Mouse (Mus musculus): Measurements from ENCODE around the gene Banp. TPM values are rescaled to one million over a fixed set of nuclear protein-coding genes. Genes with fewer than 3 reads are reported as not detected.

The Banp gene
- polyA plus RNA-seq, 1 experiment from 2014 or later, result 37.8 TPM

DNA sequence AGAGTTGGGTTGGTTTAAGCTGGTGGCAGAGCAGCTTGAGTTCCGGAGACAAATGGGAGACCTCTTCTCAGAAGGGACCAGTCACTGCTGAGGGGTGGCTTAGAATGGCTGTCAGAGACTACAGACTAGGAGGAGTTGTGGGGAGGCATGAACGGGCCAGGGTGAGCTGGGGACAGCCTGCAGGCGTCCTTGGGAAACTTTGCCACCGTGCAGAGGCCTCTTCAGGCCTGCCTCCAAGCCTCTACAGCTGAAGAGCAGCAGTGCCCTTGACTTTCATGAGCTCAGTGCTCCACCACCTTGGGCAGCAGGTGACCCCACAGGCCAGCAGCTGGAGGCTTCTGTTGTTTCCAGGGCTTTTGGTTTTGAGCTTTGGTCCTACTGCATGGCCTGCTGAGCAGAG lies 49.1 kb downstream of the Banp start:
- 95% methylated on average over 4 of the region's 4 CpGs for WGBS
- ATAC-seq (ENCODE audit: low FRiP score) (no peak), DNase-seq (ENCODE audit: low spot score) (no peak)
- H3K36me3 ChIP-seq (replicated peaks; ENCODE audit: control insufficient read depth, insufficient read depth), result peaks cover 66% of the 10 kb centered on the region
- no peaks in the 10 kb centered on the region for H3K9me3 ChIP-seq (ENCODE audit: control insufficient read depth, low read length)
- H3K4me3 ChIP-seq (replicated peaks; ENCODE audit: low read length), result no peak overlapping the region
- H3K27ac ChIP-seq, result no peak overlapping the region
- H3K9ac ChIP-seq, result no peak overlapping the region
- H3K4me2 ChIP-seq (replicated peaks), result no peak overlapping the region
- peaks cover 4% of the 10 kb centered on the region; the same call in 1 of the 2 replicates for H3K4me1 ChIP-seq (replicated peaks; ENCODE audit: control insufficient read depth, insufficient read depth, low read length)
- H3K27me3 ChIP-seq (ENCODE audit: control insufficient read depth, insufficient read depth, low read length), result no peaks in the 10 kb centered on the region

DNA sequence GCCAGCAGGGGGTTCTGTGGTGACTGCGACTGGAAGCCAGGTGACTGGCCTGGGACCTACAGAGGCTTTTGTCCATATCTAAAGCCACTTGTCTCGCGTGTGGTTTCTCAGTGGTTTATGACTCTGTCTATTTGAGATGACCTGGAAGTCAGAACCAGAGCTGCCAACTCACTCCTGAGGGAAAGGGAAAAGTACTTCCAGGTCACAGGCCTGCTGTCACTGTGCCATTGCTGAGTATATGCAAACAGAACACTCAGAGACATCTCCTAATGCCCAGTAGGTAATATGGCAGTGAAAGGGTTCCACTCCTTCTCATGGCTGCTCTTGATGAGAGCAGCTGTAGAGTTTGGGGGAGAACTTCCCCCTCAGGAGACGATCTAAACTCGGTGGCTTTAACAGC lies 49.7 kb downstream of the Banp start:
- H3K9ac ChIP-seq, result no peak overlapping the region
- ATAC-seq (ENCODE audit: low FRiP score), result no peak
- H3K4me3 ChIP-seq (replicated peaks; ENCODE audit: low read length), result no peak overlapping the region
- no peak for DNase-seq (ENCODE audit: low spot score)
- no peak overlapping the region for H3K4me2 ChIP-seq (replicated peaks)
- no peak overlapping the region for H3K27ac ChIP-seq
- H3K27me3 ChIP-seq (ENCODE audit: control insufficient read depth, insufficient read depth, low read length), result no peaks in the 10 kb centered on the region
- peaks cover 10% of the 10 kb centered on the region; the same call in 1 of the 2 replicates for H3K4me1 ChIP-seq (replicated peaks; ENCODE audit: control insufficient read depth, insufficient read depth, low read length)
- 95% methylated on average over 5 of the region's 5 CpGs for WGBS
- no peaks in the 10 kb centered on the region for H3K9me3 ChIP-seq (ENCODE audit: control insufficient read depth, low read length)
- H3K36me3 ChIP-seq (replicated peaks; ENCODE audit: control insufficient read depth, insufficient read depth), result peaks cover 67% of the 10 kb centered on the region

DNA sequence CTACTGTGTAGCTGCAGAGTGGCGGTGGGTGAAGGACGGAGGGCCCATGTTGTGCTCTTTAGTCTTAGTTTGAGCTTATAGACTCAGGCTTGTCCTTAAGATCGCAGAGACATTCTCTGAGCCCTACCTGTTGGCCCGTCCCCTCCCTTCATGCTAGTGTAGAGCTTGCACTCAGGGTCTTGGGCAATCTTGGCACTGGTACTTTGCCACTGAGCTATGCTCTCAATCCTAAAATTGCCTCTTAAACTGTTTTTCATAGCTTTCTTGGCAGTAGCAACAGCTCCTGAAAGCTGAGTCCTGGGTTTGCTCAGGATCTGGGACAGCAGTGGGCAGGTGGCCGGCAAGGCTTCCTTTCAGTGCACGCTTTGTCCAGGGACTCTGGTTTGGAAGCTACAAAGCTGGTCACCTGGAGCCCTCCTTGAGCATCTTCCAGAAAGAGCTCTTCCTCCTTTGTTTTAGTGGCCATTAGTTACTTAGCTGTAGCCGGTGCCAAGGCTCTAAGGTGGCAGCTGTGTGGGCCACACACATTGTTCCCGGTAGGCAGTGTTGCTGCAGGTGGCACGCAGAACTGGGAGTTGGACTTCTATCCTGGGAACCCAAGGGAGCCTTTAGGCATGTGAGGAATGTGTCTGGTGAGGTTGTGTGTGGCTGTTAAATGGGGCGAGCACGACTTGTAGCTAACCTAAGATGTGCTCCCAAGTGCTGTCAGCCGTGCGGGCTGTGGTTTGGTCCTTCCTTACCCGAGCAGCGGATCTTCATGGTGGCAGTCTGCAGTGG lies 52.0 kb downstream of the Banp start:
- Histone ChIP-seq H3K9me3 (ENCODE audit: control insufficient read depth, low read length) (no peaks in the 10 kb centered on the region), H3K27me3 (ENCODE audit: control insufficient read depth, insufficient read depth, low read length) (no peaks in the 10 kb centered on the region), H3K4me1 (replicated peaks; ENCODE audit: control insufficient read depth, insufficient read depth, low read length) (peaks cover 10% of the 10 kb centered on the region; the same call in 1 of the 2 replicates), H3K4me2 (replicated peaks) (no peak overlapping the region), H3K27ac (no peak overlapping the region), H3K36me3 (replicated peaks; ENCODE audit: control insufficient read depth, insufficient read depth) (peaks cover 66% of the 10 kb centered on the region), H3K9ac (no peak overlapping the region), H3K4me3 (replicated peaks; ENCODE audit: low read length) (no peak overlapping the region)
- DNase-seq (ENCODE audit: low spot score), result no peak
- ATAC-seq (ENCODE audit: low FRiP score), result no peak
- 88% methylated on average over 15 of the region's 15 CpGs for WGBS

DNA sequence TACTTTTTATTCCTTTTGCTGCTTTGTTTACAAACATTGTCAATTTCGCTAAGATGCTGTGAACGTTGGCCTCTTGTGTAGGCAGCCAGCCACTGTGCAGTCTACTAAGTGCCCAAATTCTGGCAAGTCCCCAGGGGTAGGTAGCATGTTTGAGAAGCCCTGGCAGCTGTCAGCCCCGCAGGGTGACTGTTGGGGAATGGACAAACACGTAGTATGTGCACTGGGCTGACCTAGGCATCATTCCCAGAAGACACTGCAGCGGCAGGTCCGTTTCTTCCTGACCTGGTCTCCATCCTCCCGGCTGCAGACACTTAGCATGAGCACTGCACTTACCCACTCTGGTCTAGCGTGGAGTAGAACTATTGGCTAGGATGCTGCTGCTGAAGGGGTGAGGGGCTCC lies 54.1 kb downstream of the Banp start:
- Histone ChIP-seq H3K4me1 (replicated peaks; ENCODE audit: control insufficient read depth, insufficient read depth, low read length) (peaks cover 10% of the 10 kb centered on the region; the same call in 1 of the 2 replicates), H3K4me3 (replicated peaks; ENCODE audit: low read length) (no peak overlapping the region), H3K4me2 (replicated peaks) (no peak overlapping the region), H3K9me3 (ENCODE audit: control insufficient read depth, low read length) (no peaks in the 10 kb centered on the region), H3K27me3 (ENCODE audit: control insufficient read depth, insufficient read depth, low read length) (no peaks in the 10 kb centered on the region), H3K9ac (no peak overlapping the region), H3K27ac (no peak overlapping the region), H3K36me3 (replicated peaks; ENCODE audit: control insufficient read depth, insufficient read depth) (peaks cover 69% of the 10 kb centered on the region)
- 77% methylated on average over 8 of the region's 8 CpGs for WGBS
- DNase-seq (ENCODE audit: low spot score), result no peak
- ATAC-seq (ENCODE audit: low FRiP score), result no peak

DNA sequence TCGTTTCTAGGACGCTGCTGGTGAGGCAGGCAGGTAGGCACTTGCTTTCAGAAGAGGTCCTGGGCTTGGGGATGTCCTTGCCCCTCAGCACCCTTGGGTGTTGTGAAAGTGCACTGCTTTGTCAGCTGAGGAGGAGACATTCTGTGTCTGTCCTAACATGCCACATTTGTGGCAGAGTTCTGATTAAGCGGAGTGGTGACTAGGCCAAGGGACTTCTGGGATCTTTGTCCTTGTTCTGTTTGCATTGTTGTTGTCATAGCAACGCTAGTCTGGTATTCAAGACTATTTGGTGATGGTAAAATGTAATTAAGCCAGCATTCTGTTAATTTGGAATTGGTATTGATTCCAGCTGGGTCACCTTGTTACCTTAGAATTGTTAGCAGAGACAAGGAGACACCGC lies 54.6 kb downstream of the Banp start:
- no peak overlapping the region for H3K27ac ChIP-seq
- no peaks in the 10 kb centered on the region for H3K27me3 ChIP-seq (ENCODE audit: control insufficient read depth, insufficient read depth, low read length)
- DNase-seq (ENCODE audit: low spot score) (no peak), ATAC-seq (ENCODE audit: low FRiP score) (no peak)
- H3K4me2 ChIP-seq (replicated peaks), result no peak overlapping the region
- peaks cover 68% of the 10 kb centered on the region for H3K36me3 ChIP-seq (replicated peaks; ENCODE audit: control insufficient read depth, insufficient read depth)
- 81% methylated on average over 5 of the region's 5 CpGs for WGBS
- no peaks in the 10 kb centered on the region for H3K9me3 ChIP-seq (ENCODE audit: control insufficient read depth, low read length)
- H3K4me3 ChIP-seq (replicated peaks; ENCODE audit: low read length), result no peak overlapping the region
- H3K9ac ChIP-seq, result no peak overlapping the region
- H3K4me1 ChIP-seq (replicated peaks; ENCODE audit: control insufficient read depth, insufficient read depth, low read length), result peaks cover 10% of the 10 kb centered on the region; the same call in 1 of the 2 replicates

DNA sequence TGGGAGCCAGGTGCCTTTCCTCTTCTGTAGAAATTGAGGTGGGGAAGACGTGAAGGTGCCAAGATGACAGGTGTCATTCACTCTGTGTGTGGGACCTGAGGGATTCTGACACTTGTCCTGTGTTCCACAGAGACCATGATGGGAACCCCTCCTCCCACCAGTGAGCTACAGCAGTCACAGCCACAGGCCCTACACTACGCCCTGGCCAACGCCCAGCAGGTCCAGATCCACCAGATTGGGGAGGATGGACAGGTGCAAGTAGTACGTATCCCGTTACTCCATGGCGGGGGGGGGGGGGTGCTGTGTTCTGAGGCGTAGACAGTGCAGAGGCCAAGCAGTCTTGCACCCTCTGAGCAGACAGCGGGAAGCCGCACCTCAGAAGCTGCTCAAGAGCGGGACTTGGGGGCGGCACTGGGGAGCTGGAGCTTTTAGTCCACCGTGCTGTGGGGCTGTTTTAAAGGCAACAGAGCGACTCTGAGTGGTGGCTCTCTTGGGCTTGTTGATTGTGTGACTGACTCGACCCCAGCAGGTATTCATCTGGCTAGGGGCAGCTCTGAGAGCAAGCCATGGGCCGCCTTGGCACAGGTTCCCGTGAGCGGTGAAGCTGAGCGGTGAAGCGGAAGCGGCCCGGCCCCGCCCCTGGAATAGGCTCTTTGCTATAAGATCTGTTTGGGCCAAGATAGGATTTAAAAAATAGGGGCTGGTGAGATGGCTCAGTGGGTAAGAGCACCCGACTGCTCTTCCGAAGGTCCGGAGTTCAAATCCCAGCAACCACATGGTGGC lies 56.1 kb downstream of the Banp start:
- 82% methylated on average over 25 of the region's 25 CpGs for WGBS
- no peak overlapping the region for H3K27ac ChIP-seq
- H3K36me3 ChIP-seq (replicated peaks; ENCODE audit: control insufficient read depth, insufficient read depth), result peaks cover 72% of the 10 kb centered on the region
- H3K9ac ChIP-seq, result no peak overlapping the region
- H3K4me3 ChIP-seq (replicated peaks; ENCODE audit: low read length), result no peak overlapping the region
- no peaks in the 10 kb centered on the region for H3K9me3 ChIP-seq (ENCODE audit: control insufficient read depth, low read length)
- no peaks in the 10 kb centered on the region for H3K27me3 ChIP-seq (ENCODE audit: control insufficient read depth, insufficient read depth, low read length)
- H3K4me1 ChIP-seq (replicated peaks; ENCODE audit: control insufficient read depth, insufficient read depth, low read length), result peaks cover 10% of the 10 kb centered on the region; the same call in 1 of the 2 replicates
- no peak overlapping the region for H3K4me2 ChIP-seq (replicated peaks)
- no peak for DNase-seq (ENCODE audit: low spot score)
- no peak; the same call in 1 of the 2 replicates for ATAC-seq (ENCODE audit: low FRiP score)

DNA sequence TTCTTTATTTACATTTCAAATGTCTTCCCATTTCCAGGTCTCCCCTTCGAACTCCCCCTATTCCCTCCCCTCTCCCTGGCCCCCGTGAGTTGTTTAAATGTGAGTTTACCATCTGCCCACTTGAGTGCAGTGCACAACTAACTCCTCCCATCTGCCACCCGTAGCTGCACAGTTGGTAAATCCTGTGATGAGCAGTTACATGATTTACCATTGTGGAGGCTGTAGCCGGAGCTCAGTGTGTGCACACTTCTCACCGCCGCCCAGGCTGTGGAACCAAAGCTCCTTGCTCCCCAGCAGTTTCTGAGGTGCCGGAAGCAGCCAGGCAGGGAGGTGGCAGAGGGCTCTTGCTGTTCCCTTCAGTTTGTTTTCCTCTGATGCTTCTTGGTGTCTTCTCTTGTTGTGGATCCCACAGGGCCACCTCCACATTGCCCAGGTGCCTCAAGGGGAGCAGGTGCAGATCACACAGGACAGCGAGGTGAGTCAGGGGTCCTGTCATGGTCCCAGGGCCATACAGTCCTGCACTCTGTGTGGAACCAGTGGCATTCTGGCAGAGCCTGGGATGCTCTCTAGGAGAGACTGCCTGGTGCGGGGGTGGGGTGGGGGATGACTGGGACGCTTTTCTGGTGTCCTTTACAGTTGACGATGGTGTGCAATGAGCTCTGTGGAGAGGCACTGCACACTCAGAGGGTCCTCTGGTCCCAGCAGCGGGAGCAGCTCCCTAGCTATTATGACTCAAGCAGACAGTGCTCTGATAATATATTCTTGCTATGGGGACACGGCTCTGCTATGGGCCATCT lies 57.3 kb downstream of the Banp start:
- H3K36me3 ChIP-seq (replicated peaks; ENCODE audit: control insufficient read depth, insufficient read depth), result peaks cover 73% of the 10 kb centered on the region
- H3K9me3 ChIP-seq (ENCODE audit: control insufficient read depth, low read length), result no peaks in the 10 kb centered on the region
- 0 out of 2 replicates have a peak overlapping the region, but pooled peaks have one; percentile 20 for H3K9ac ChIP-seq
- no peaks in the 10 kb centered on the region for H3K27me3 ChIP-seq (ENCODE audit: control insufficient read depth, insufficient read depth, low read length)
- H3K27ac ChIP-seq, result 0 out of 2 replicates have a peak overlapping the region, but pooled peaks have one; percentile 32
- no peak overlapping the region for H3K4me2 ChIP-seq (replicated peaks)
- WGBS, result 82% methylated on average over 13 of the region's 13 CpGs
- ATAC-seq (ENCODE audit: low FRiP score) (no peak), DNase-seq (ENCODE audit: low spot score) (no peak)
- H3K4me1 ChIP-seq (replicated peaks; ENCODE audit: control insufficient read depth, insufficient read depth, low read length), result peaks cover 10% of the 10 kb centered on the region; the same call in 1 of the 2 replicates
- no peak overlapping the region for H3K4me3 ChIP-seq (replicated peaks; ENCODE audit: low read length)

DNA sequence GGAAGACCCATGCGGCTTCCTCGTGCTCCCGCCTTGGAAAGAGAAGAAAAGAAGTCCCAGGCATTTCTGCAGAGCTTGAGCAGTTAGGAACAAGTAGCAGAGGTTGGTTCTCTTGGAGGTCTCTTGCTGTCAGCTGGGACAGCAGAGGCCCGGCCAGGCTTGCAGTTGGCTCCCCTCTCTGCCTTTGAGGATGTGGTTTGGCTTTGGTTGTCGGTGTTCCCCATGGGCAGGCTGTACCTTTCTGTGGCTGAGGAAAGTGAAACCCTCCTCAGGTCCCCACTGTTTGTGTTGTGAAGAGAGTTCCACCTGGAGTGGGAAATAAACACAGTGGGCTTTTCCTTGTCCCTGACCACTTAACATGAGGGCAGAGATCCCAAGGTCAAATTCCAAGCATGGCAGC lies 58.8 kb downstream of the Banp start:
- peaks cover 58% of the 10 kb centered on the region for H3K36me3 ChIP-seq (replicated peaks; ENCODE audit: control insufficient read depth, insufficient read depth)

DNA sequence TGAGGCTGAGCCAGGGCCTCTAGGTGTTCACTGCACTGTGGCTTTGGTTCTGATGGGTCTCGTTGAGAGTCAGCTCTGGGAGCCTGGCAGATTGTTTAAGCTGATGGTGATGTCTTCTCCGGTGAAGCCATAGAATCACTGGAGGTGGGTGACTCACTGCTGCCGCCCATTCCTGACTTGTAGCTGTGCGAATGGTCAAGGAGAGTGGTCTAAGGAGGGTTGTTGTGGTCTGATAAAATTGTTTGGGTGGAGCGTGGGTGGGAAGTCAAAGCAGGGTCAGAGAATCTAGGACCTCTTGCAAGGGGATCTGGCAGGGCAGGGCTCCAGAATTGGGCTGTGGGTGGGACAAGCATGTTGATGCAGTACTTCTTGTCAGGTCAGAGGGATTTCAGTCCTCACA lies 61.1 kb downstream of the Banp start:
- Histone ChIP-seq H3K9ac (no peak overlapping the region), H3K4me3 (replicated peaks; ENCODE audit: low read length) (no peak overlapping the region), H3K4me1 (replicated peaks; ENCODE audit: control insufficient read depth, insufficient read depth, low read length) (no peaks in the 10 kb centered on the region; the same call in 1 of the 2 replicates), H3K27me3 (ENCODE audit: control insufficient read depth, insufficient read depth, low read length) (no peaks in the 10 kb centered on the region), H3K4me2 (replicated peaks) (no peak overlapping the region), H3K9me3 (ENCODE audit: control insufficient read depth, low read length) (no peaks in the 10 kb centered on the region), H3K36me3 (replicated peaks; ENCODE audit: control insufficient read depth, insufficient read depth) (peaks cover 56% of the 10 kb centered on the region), H3K27ac (no peak overlapping the region)
- ATAC-seq (ENCODE audit: low FRiP score) (no peak), DNase-seq (ENCODE audit: low spot score) (no peak)
- WGBS, result 90% methylated on average over 5 of the region's 5 CpGs

More for the DNA sequence above, 58.8 kb downstream of the Banp start:
- Histone ChIP-seq H3K9ac (no peak overlapping the region), H3K27me3 (ENCODE audit: control insufficient read depth, insufficient read depth, low read length) (no peaks in the 10 kb centered on the region), H3K4me3 (replicated peaks; ENCODE audit: low read length) (no peak overlapping the region), H3K4me1 (replicated peaks; ENCODE audit: control insufficient read depth, insufficient read depth, low read length) (peaks cover 8% of the 10 kb centered on the region; the same call in 1 of the 2 replicates), H3K4me2 (replicated peaks) (no peak overlapping the region), H3K9me3 (ENCODE audit: control insufficient read depth, low read length) (no peaks in the 10 kb centered on the region), H3K27ac (no peak overlapping the region)
- 93% methylated on average over 5 of the region's 5 CpGs for WGBS
- ATAC-seq (ENCODE audit: low FRiP score) (no peak), DNase-seq (ENCODE audit: low spot score) (no peak)

Data from hindbrain, embryonic 14.5 days (tissue).